Mouse (Mus musculus): ENCODE measurements around the gene Tjp3.
"Not testable (repeated sequence)": the region's sequence is repeated elsewhere in the genome, so short reads cannot be mapped to it uniquely, and the experiment has no call there.

Tjp3 gene

GRCm38 (mm10) chr10:81229735-81230437, 61.5 kb downstream of the Tjp3 start:
- DNase-seq: peak; percentile 44

- not testable (repeated sequence) for DNase-seq
These were observed 67.7 kb downstream of the Tjp3 start for GRCm38 (mm10) chr10:81223731-81224130.

Data from thymus, postnatal 4 days (tissue).